Mouse (Mus musculus): ENCODE data around the gene Akt3.

The Akt3 gene

DNA sequence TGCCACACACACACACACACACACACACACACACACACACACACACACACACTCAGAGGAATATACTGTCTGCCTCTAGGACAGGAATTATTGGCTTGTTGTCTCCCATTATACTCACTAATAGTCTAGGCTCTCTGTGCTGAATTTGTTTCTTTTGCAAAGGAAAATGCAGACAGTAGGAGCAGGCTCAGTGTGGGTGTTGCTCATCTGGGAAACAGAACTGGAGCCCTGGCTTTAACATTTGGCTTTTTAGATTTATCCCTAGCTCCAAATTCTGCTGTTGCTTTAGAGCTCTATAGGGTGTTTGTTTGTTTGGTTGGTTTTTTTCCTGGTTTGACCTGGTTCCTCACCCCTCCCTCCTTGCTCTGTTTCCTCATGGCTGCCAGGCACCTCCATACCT, 278.8 kb downstream of the Akt3 start:
- no peak for DNase-seq

DNA sequence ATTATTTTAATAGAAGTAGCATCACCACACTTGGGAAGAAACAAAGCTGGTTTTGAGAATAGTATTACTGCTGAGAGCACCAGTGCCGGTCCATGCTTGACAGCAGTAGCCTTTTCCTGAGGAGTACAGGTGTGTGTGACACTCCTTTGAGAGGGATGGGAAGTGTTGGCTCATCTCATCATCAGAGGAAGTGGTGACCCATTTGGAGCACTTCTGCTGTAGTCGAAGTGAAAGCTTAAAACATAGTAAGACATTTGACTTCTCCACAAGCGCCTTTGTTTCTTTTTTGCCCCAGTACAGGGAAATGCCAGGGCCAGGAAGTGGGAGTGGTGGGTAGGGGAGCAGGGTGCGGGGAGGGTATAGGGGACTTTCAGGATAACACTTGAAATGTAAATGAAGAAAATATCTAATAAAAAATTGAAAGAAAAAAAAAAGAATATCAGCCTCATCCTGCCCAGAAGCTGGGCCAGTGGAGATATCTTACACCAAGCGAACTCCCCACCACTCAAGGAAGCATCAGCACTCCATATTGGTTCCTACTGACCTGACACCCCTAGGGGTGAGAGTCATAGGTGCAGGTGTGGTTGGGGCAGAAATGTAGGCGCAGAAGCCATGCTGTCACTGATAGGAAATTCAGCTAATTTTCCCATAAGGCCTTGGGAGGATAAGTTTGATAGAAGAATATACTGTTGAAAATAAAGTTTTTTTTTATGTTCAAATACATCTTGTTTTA, 284.5 kb downstream of the Akt3 start:
- DNase-seq = no peak

DNA sequence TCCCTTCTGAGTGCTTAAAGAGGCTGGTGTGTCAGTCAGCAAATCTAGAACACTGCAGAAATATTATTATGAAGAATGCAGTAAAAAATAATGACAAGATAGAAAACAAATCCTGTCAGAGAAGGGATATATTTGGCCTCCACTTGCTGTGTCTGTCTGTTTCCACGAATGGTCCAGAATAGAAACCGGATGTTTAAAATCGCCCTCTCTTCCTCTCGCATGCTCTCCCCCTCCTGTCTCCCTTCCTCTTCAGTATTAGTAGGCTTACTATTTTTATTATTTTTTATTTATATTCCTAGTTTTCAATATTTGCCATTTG, 286.6 kb downstream of the Akt3 start:
- no peak for DNase-seq

DNA sequence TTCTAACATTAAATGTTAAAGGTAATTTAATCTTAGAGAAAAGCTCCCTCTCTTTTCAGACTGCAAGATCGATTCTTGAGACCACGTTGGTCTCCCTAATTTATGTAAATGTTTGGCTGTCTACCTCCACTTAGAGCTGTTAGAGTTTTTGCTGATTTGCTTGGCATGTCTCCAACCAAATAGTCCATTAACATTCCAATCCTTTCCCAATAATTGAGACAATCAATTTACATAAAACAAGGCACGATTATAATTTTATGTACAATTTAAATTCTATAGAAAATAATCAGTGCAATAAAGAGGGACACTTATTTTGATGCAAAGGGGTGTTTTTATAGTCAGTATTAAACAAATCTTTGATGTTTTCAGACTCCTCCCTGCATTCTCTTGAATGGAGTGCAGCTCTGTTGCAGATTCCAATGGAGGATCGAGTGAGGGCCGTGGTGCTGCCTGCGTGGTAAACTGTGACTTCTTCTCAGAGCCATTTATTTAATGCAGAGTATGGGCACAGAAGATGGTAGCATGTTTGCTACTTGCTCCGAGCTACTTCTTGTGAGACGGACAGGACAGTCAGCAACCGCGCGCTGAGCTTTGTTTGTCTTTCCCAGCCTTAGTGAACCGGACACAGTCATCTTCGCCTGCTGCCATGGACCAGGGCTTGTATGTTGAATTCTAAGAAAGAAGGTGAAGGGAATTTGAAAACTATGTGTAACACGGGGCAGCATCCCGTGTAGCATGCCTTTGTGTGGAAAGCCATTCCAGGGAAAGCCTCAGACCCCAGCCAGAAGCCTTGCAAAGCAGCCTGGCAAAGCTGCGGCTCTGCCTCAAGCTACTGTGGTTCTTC, 287.1 kb downstream of the Akt3 start:
- no peak for DNase-seq

All from liver (tissue).